Mouse (Mus musculus) MEL (cell line): ENCODE measurements around the gene Gimap3. TPM values are rescaled to one million over a fixed set of nuclear protein-coding genes. Genes with fewer than 3 reads are reported as not detected.

Experiments used
- DNase-seq: peaks from one replicate; pipeline ENCODE4 v3.0.0; 2011; ENCODE audit warnings: low read depth, low spot score
- H3K27ac ChIP-seq: 2 replicates; pipeline ENCODE4 v1.5.1; 2012; ENCODE audit warnings: low read depth, mild to moderate bottlenecking, control low read depth, low read length, moderate library complexity; ENCODE audit not compliant: control insufficient read depth
- H3K27me3 ChIP-seq, 2 experiments: fragments of 150-350 bp in 1 of 2; sonication (generic) in 1 of 2; 2 replicates each; pipeline ENCODE4 v1.6.1; 2012; ENCODE audit warnings: low read length in 2 of 2, mild to moderate bottlenecking in 2 of 2, improper control_type of control experiment in 1 of 2, moderate library complexity in 1 of 2; ENCODE audit not compliant: insufficient read depth in 2 of 2, control insufficient read depth in 1 of 2
- H3K36me3 ChIP-seq, 2 experiments: 2 replicates each; pipeline ENCODE4 v1.6.1; 2012 to 2014; ENCODE audit warnings: low read length in 2 of 2, improper control_type of control experiment in 1 of 2, inconsistent platforms in 1 of 2, mild to moderate bottlenecking in 1 of 2; ENCODE audit not compliant: insufficient read depth in 2 of 2, control insufficient read depth in 1 of 2
- H3K4me1 ChIP-seq, 2 experiments: fragments of 150-350 bp in 1 of 2; sonication (generic) in 1 of 2; 2 replicates each; pipeline ENCODE4 v1.6.1; 2012; ENCODE audit warnings: low read length in 2 of 2, improper control_type of control experiment in 1 of 2, mild to moderate bottlenecking in 1 of 2; ENCODE audit not compliant: insufficient read depth in 2 of 2, control insufficient read depth in 1 of 2
- H3K4me3 ChIP-seq, 2 experiments: fragments of 150-350 bp in 1 of 2; sonication (generic) in 1 of 2; 2 replicates each; pipeline ENCODE4 v1.5.1; 2012; ENCODE audit warnings: low read depth in 2 of 2, low read length in 2 of 2, mild to moderate bottlenecking in 2 of 2, moderate library complexity in 2 of 2, control low read depth in 1 of 2, improper control_type of control experiment in 1 of 2; ENCODE audit not compliant: control insufficient read depth in 1 of 2, insufficient read depth in 1 of 2
- H3K79me2 ChIP-seq: 2 replicates; pipeline ENCODE4 v1.6.1; 2012; ENCODE audit warnings: mild to moderate bottlenecking, low read length, moderate library complexity; ENCODE audit not compliant: control insufficient read depth, poor library complexity, insufficient read depth
- H3K9ac ChIP-seq: 2 replicates; pipeline ENCODE4 v1.6.1; 2012; ENCODE audit warnings: low read depth, mild to moderate bottlenecking, control low read depth, low read length, moderate library complexity; ENCODE audit not compliant: control insufficient read depth, poor library complexity, severe bottlenecking
- H3K9me3 ChIP-seq: fragments of 150-350 bp; sonication (generic); replicated peaks from 2 replicates; pipeline ENCODE4 v1.6.1; 2012; ENCODE audit warnings: mild to moderate bottlenecking, low read length, improper control_type of control experiment, moderate library complexity; ENCODE audit not compliant: insufficient read depth
- BHLHE40 ChIP-seq: IDR thresholded peaks from 2 replicates; pipeline ENCODE4 v1.6.1; 2012; ENCODE audit warnings: low read depth, mild to moderate bottlenecking, inconsistent platforms, low read length, improper control_type of control experiment, borderline replicate concordance
- CHD2 ChIP-seq: IDR thresholded peaks from 2 replicates; pipeline ENCODE4 v1.6.1; 2011; ENCODE audit warnings: low read length, improper control_type of control experiment
- CTCF ChIP-seq, 3 experiments: IDR thresholded peaks in 2 of 3; conservative IDR thresholded peaks in 1 of 3; 2 replicates each; pipeline ENCODE4 v1.5.1; 2011 to 2012; ENCODE audit warnings: low read length in 3 of 3, low read depth in 2 of 3, mild to moderate bottlenecking in 2 of 3, improper control_type of control experiment in 1 of 3, inconsistent platforms in 1 of 3, mixed read lengths in 1 of 3, moderate library complexity in 1 of 3; ENCODE audit not compliant: control insufficient read depth in 1 of 3, insufficient read depth in 1 of 3, poor library complexity in 1 of 3, severe bottlenecking in 1 of 3
- E2F4 ChIP-seq: IDR thresholded peaks from 2 replicates; pipeline ENCODE4 v1.6.1; 2011; ENCODE audit warnings: low read depth, low read length, improper control_type of control experiment, borderline replicate concordance
- ELF1 ChIP-seq: IDR thresholded peaks from 2 replicates; pipeline ENCODE4 v1.6.1; 2014; ENCODE audit warnings: low read depth, mild to moderate bottlenecking, inconsistent platforms, low read length, improper control_type of control experiment, moderate library complexity
- GATA1 ChIP-seq: IDR thresholded peaks from 2 replicates; pipeline ENCODE4 v1.6.1; 2011; ENCODE audit warnings: low read depth, low read length, improper control_type of control experiment
- MAX ChIP-seq: IDR thresholded peaks from 2 replicates; pipeline ENCODE4 v1.6.1; 2011; ENCODE audit warnings: low read length, improper control_type of control experiment
- MAZ ChIP-seq: IDR thresholded peaks from 2 replicates; pipeline ENCODE4 v1.6.1; 2012; ENCODE audit warnings: low read depth, mild to moderate bottlenecking, inconsistent platforms, low read length, improper control_type of control experiment
- MXI1 ChIP-seq: IDR thresholded peaks from 2 replicates; pipeline ENCODE4 v1.6.1; 2011; ENCODE audit warnings: mild to moderate bottlenecking, low read depth, low read length, improper control_type of control experiment
- MYB ChIP-seq: IDR thresholded peaks from 2 replicates; pipeline ENCODE4 v1.6.1; 2011; ENCODE audit warnings: mild to moderate bottlenecking, low read depth, low read length, improper control_type of control experiment
- MYC ChIP-seq: IDR thresholded peaks from 2 replicates; pipeline ENCODE4 v1.6.1; 2011; ENCODE audit warnings: low read depth, mild to moderate bottlenecking, low read length, improper control_type of control experiment, moderate library complexity
- POLR2A ChIP-seq, 2 experiments: IDR thresholded peaks; 2 replicates each; pipeline ENCODE4 v1.6.1; 2011 to 2012; ENCODE audit warnings: low read length in 2 of 2, mild to moderate bottlenecking in 2 of 2, control low read depth in 1 of 2, improper control_type of control experiment in 1 of 2, low read depth in 1 of 2, moderate library complexity in 1 of 2; ENCODE audit not compliant: control insufficient read depth in 1 of 2, insufficient read depth in 1 of 2, poor library complexity in 1 of 2
- SIN3A ChIP-seq: IDR thresholded peaks from 2 replicates; pipeline ENCODE4 v1.6.1; 2012; ENCODE audit warnings: low read length, improper control_type of control experiment, inconsistent platforms
- TAL1 ChIP-seq: IDR thresholded peaks from 2 replicates; pipeline ENCODE4 v1.6.1; 2012; ENCODE audit warnings: mild to moderate bottlenecking, inconsistent platforms, low read length, moderate library complexity, mixed read lengths
- TBP ChIP-seq: IDR thresholded peaks from 2 replicates; pipeline ENCODE4 v1.8.0; 2011; ENCODE audit warnings: low read depth, low read length, improper control_type of control experiment
- UBTF ChIP-seq: IDR thresholded peaks from 2 replicates; pipeline ENCODE4 v1.6.1; 2012; ENCODE audit warnings: low read depth, mild to moderate bottlenecking, inconsistent platforms, low read length, improper control_type of control experiment, moderate library complexity, borderline replicate concordance; ENCODE audit not compliant: insufficient read depth
- USF2 ChIP-seq, 2 experiments: IDR thresholded peaks; 2 replicates each; pipeline ENCODE4 v1.6.1; 2011 to 2012; ENCODE audit warnings: improper control_type of control experiment in 2 of 2, low read length in 2 of 2, borderline replicate concordance in 1 of 2, inconsistent platforms in 1 of 2, low read depth in 1 of 2, mild to moderate bottlenecking in 1 of 2; ENCODE audit not compliant: insufficient read depth in 1 of 2
- ZC3H11A ChIP-seq: IDR thresholded peaks from 2 replicates; pipeline ENCODE4 v1.6.1; 2012; ENCODE audit warnings: low read depth, mild to moderate bottlenecking, inconsistent platforms, low read length, improper control_type of control experiment
- ZKSCAN1 ChIP-seq: IDR thresholded peaks from 2 replicates; pipeline ENCODE4 v1.6.1; 2012; ENCODE audit warnings: low read depth, mild to moderate bottlenecking, inconsistent platforms, low read length, improper control_type of control experiment, moderate library complexity
- ZMIZ1 ChIP-seq: IDR thresholded peaks from 2 replicates; pipeline ENCODE4 v1.6.1; 2012; ENCODE audit warnings: low read depth, mild to moderate bottlenecking, inconsistent platforms, low read length, improper control_type of control experiment, moderate library complexity
- ZNF384 ChIP-seq: IDR thresholded peaks from 2 replicates; pipeline ENCODE4 v1.6.1; 2012; ENCODE audit warnings: low read depth, mild to moderate bottlenecking, inconsistent platforms, low read length, improper control_type of control experiment
- polyA plus RNA-seq, 2 experiments: library from polyadenylated mRNA; stranded (reverse) in 1 of 2; unstranded in 1 of 2; fragments of >175 nt in 1 of 2; fragments of >200 nt in 1 of 2; gene quantifications; 2 replicates each; pipeline versions ENCODE4 v1.2.1 to v1.2.4; 2012; ENCODE audit warnings: low replicate concordance in 2 of 2, low read depth in 1 of 2; ENCODE audit not compliant: insufficient read length in 2 of 2, insufficient read depth in 1 of 2, missing spikeins in 1 of 2
- total RNA-seq: library from RNA; depleted of rRNA; stranded (reverse); fragments of 300-350 nt; gene quantifications from 2 replicates; pipeline ENCODE4 v1.2.3, GENCODE M21; 2012

Gene Gimap3
- total and polyA plus RNA-seq, 3 experiments, result not detected

- TF ChIP-seq CHD2 (no peak), CTCF (IDR thresholded peaks at IDR 0.05 in 2 of 3, conservative IDR thresholded peaks at IDR 0.05 in 1 of 3; ENCODE audit: control insufficient read depth in 1 of 3, insufficient read depth in 1 of 3, low read depth in 2 of 3, low read length in 3 of 3, poor library complexity in 1 of 3, severe bottlenecking in 1 of 3) (no peak), MXI1 (no peak)
- no peak overlapping the region for H3K4me3 ChIP-seq
- H3K36me3 ChIP-seq, result no peaks in the 10 kb centered on the region
- no peaks in the 10 kb centered on the region for H3K4me1 ChIP-seq
- H3K9ac ChIP-seq, result no peak overlapping the region
- no peaks in the 10 kb centered on the region for H3K27me3 ChIP-seq
- no peak overlapping the region for H3K27ac ChIP-seq
- no peaks in the 10 kb centered on the region for H3K79me2 ChIP-seq
- no peaks in the 10 kb centered on the region for H3K9me3 ChIP-seq
- DNase-seq, result no peak
Observed at GRCm38 (mm10) chr6:48806746-48807145, 36.1 kb upstream of the Gimap3 start.

- TF ChIP-seq MAZ, result no peak
- no peak for TF ChIP-seq CTCF (IDR thresholded peaks at IDR 0.05 in 2 of 3, conservative IDR thresholded peaks at IDR 0.05 in 1 of 3; ENCODE audit: control insufficient read depth in 1 of 3, insufficient read depth in 1 of 3, low read depth in 2 of 3, low read length in 3 of 3, poor library complexity in 1 of 3, severe bottlenecking in 1 of 3)
- no peak for TF ChIP-seq TBP
- TF ChIP-seq ZC3H11A, result no peak
- TF ChIP-seq ZNF384, result no peak
- TF ChIP-seq MYB, result no peak
- TF ChIP-seq SIN3A, result no peak
- no peak for TF ChIP-seq TAL1
- no peak for TF ChIP-seq E2F4
- no peak for TF ChIP-seq MXI1
- no peak for TF ChIP-seq GATA1
- no peak for TF ChIP-seq ZMIZ1
- no peak for TF ChIP-seq MYC
- no peak for TF ChIP-seq USF2 (IDR thresholded peaks at IDR 0.05; ENCODE audit: borderline replicate concordance in 1 of 2, insufficient read depth in 1 of 2, low read depth in 1 of 2, low read length in 2 of 2)
- TF ChIP-seq ELF1, result no peak
- no peak for TF ChIP-seq BHLHE40
- TF ChIP-seq POLR2A (IDR thresholded peaks at IDR 0.05; ENCODE audit: control insufficient read depth in 1 of 2, insufficient read depth in 1 of 2, low read depth in 1 of 2, low read length in 2 of 2, poor library complexity in 1 of 2), result no peak
- no peak for TF ChIP-seq UBTF
- no peak for TF ChIP-seq ZKSCAN1
- no peak for TF ChIP-seq MAX
- no peak for DNase-seq
- Histone ChIP-seq H3K4me3 (no peak overlapping the region), H3K27ac (no peak overlapping the region), H3K27me3 (no peaks in the 10 kb centered on the region), H3K9me3 (no peaks in the 10 kb centered on the region), H3K9ac (no peak overlapping the region), H3K79me2 (no peaks in the 10 kb centered on the region), H3K4me1 (no peaks in the 10 kb centered on the region), H3K36me3 (no peaks in the 10 kb centered on the region)
Observed at GRCm38 (mm10) chr6:48804346-48804745, 33.7 kb upstream of the Gimap3 start.
